Mouse (Mus musculus): ENCODE results near the gene Jam3. TPM values are rescaled to one million over a fixed set of nuclear protein-coding genes. Genes with fewer than 3 reads are reported as not detected.

The Jam3 gene
- polyA plus RNA-seq, 1 experiment from 2014 or later = 100 TPM

GRCm38 (mm10) chr9:27126543-27126942 lies 28.7 kb downstream of the Jam3 start:
- 89% methylated on average over 6 of the region's 6 CpGs for WGBS
- H3K9me3 ChIP-seq = peaks cover 5% of the 10 kb centered on the region; the same call in 1 of the 2 replicates
- peaks cover 33% of the 10 kb centered on the region for H3K36me3 ChIP-seq (replicated peaks)
- DNase-seq (ENCODE audit: low spot score) = no peak
- H3K4me3 ChIP-seq = no peak overlapping the region
- no peak overlapping the region for H3K27ac ChIP-seq (replicated peaks)
- no peaks in the 10 kb centered on the region for H3K27me3 ChIP-seq (replicated peaks; ENCODE audit: low read depth, poor library complexity, severe bottlenecking)
- peaks cover 7% of the 10 kb centered on the region; the same call in 1 of the 2 replicates for H3K4me1 ChIP-seq

GRCm38 (mm10) chr9:27125450-27125849 lies 29.8 kb downstream of the Jam3 start:
- no peak overlapping the region for H3K27ac ChIP-seq (replicated peaks)
- 70% methylated on average over 6 of the region's 6 CpGs for WGBS
- peaks cover 7% of the 10 kb centered on the region; the same call in 1 of the 2 replicates for H3K4me1 ChIP-seq
- no peaks in the 10 kb centered on the region for H3K27me3 ChIP-seq (replicated peaks; ENCODE audit: low read depth, poor library complexity, severe bottlenecking)
- H3K4me3 ChIP-seq = no peak overlapping the region
- H3K9me3 ChIP-seq = peaks cover 5% of the 10 kb centered on the region; the same call in 1 of the 2 replicates
- DNase-seq (ENCODE audit: low spot score) = no peak
- peaks cover 28% of the 10 kb centered on the region for H3K36me3 ChIP-seq (replicated peaks)

GRCm38 (mm10) chr9:27123947-27124346 lies 31.3 kb downstream of the Jam3 start:
- peaks cover 28% of the 10 kb centered on the region for H3K36me3 ChIP-seq (replicated peaks)
- no peaks in the 10 kb centered on the region for H3K27me3 ChIP-seq (replicated peaks; ENCODE audit: low read depth, poor library complexity, severe bottlenecking)
- H3K27ac ChIP-seq (replicated peaks) = no peak overlapping the region
- peaks cover 7% of the 10 kb centered on the region; the same call in 1 of the 2 replicates for H3K4me1 ChIP-seq
- peaks cover 5% of the 10 kb centered on the region; the same call in 1 of the 2 replicates for H3K9me3 ChIP-seq
- WGBS = 97% methylated on average over 2 of the region's 2 CpGs
- no peak for DNase-seq (ENCODE audit: low spot score)
- H3K4me3 ChIP-seq = no peak overlapping the region

- no peak overlapping the region for H3K4me3 ChIP-seq
- H3K9me3 ChIP-seq = peaks cover 5% of the 10 kb centered on the region; the same call in 1 of the 2 replicates
- WGBS = 87% methylated on average over 4 of the region's 4 CpGs
- no peak overlapping the region for H3K27ac ChIP-seq (replicated peaks)
- no peaks in the 10 kb centered on the region for H3K27me3 ChIP-seq (replicated peaks; ENCODE audit: low read depth, poor library complexity, severe bottlenecking)
- H3K36me3 ChIP-seq (replicated peaks) = peaks cover 20% of the 10 kb centered on the region
- no peak for DNase-seq (ENCODE audit: low spot score)
- H3K4me1 ChIP-seq = peaks cover 7% of the 10 kb centered on the region; the same call in 1 of the 2 replicates
Measured at GRCm38 (mm10) chr9:27122963-27123362, 32.3 kb downstream of the Jam3 start.

GRCm38 (mm10) chr9:27122076-27122475 lies 33.1 kb downstream of the Jam3 start:
- peaks cover 7% of the 10 kb centered on the region; the same call in 1 of the 2 replicates for H3K4me1 ChIP-seq
- peaks cover 5% of the 10 kb centered on the region; the same call in 1 of the 2 replicates for H3K9me3 ChIP-seq
- peaks cover 11% of the 10 kb centered on the region for H3K36me3 ChIP-seq (replicated peaks)
- H3K27ac ChIP-seq (replicated peaks) = no peak overlapping the region
- no peak overlapping the region for H3K4me3 ChIP-seq
- DNase-seq (ENCODE audit: low spot score) = no peak
- 92% methylated on average over 4 of the region's 4 CpGs for WGBS
- H3K27me3 ChIP-seq (replicated peaks; ENCODE audit: low read depth, poor library complexity, severe bottlenecking) = no peaks in the 10 kb centered on the region

- no peak for DNase-seq (ENCODE audit: low spot score)
- Histone ChIP-seq H3K27ac (replicated peaks) (no peak overlapping the region), H3K9me3 (no peaks in the 10 kb centered on the region), H3K36me3 (replicated peaks) (peaks cover 4% of the 10 kb centered on the region; the same call in 1 of the 2 replicates), H3K4me1 (peaks cover 7% of the 10 kb centered on the region; the same call in 1 of the 2 replicates), H3K4me3 (no peak overlapping the region), H3K27me3 (replicated peaks; ENCODE audit: low read depth, poor library complexity, severe bottlenecking) (no peaks in the 10 kb centered on the region)
- 89% methylated on average over 9 of the region's 9 CpGs for WGBS
Measured at GRCm38 (mm10) chr9:27121254-27121653, 34.0 kb downstream of the Jam3 start.

- WGBS = 93% methylated on average over 3 of the region's 3 CpGs
- no peak for DNase-seq (ENCODE audit: low spot score)
- H3K36me3 ChIP-seq (replicated peaks) = no peaks in the 10 kb centered on the region
- H3K9me3 ChIP-seq = no peaks in the 10 kb centered on the region
- no peak overlapping the region for H3K4me3 ChIP-seq
- H3K27ac ChIP-seq (replicated peaks) = no peak overlapping the region
- H3K27me3 ChIP-seq (replicated peaks; ENCODE audit: low read depth, poor library complexity, severe bottlenecking) = no peaks in the 10 kb centered on the region
- peaks cover 5% of the 10 kb centered on the region; the same call in 1 of the 2 replicates for H3K4me1 ChIP-seq
Measured at GRCm38 (mm10) chr9:27111756-27112155, 43.5 kb downstream of the Jam3 start.

GRCm38 (mm10) chr9:27110681-27111080 lies 44.5 kb downstream of the Jam3 start:
- peaks cover 5% of the 10 kb centered on the region; the same call in 1 of the 2 replicates for H3K4me1 ChIP-seq
- no peak for DNase-seq (ENCODE audit: low spot score)
- H3K4me3 ChIP-seq = no peak overlapping the region
- H3K27ac ChIP-seq (replicated peaks) = no peak overlapping the region
- 87% methylated on average over 5 of the region's 5 CpGs for WGBS
- no peaks in the 10 kb centered on the region for H3K9me3 ChIP-seq
- H3K27me3 ChIP-seq (replicated peaks; ENCODE audit: low read depth, poor library complexity, severe bottlenecking) = no peaks in the 10 kb centered on the region
- peaks cover 3% of the 10 kb centered on the region; the same call in 1 of the 2 replicates for H3K36me3 ChIP-seq (replicated peaks)

GRCm38 (mm10) chr9:27109533-27110514 lies 45.4 kb downstream of the Jam3 start:
- no peak for DNase-seq (ENCODE audit: low spot score)
- Histone ChIP-seq H3K27ac (replicated peaks) (0 out of 2 replicates have a peak overlapping the region, but pooled peaks have one; percentile 14), H3K27me3 (replicated peaks; ENCODE audit: low read depth, poor library complexity, severe bottlenecking) (no peaks in the 10 kb centered on the region), H3K4me3 (no peak overlapping the region), H3K36me3 (replicated peaks) (peaks cover 11% of the 10 kb centered on the region), H3K9me3 (no peaks in the 10 kb centered on the region), H3K4me1 (peaks cover 5% of the 10 kb centered on the region; the same call in 1 of the 2 replicates)
- 85% methylated on average over 22 of the region's 22 CpGs for WGBS

GRCm38 (mm10) chr9:27108451-27108850 lies 46.8 kb downstream of the Jam3 start:
- peaks cover 25% of the 10 kb centered on the region for H3K36me3 ChIP-seq (replicated peaks)
- H3K9me3 ChIP-seq = no peaks in the 10 kb centered on the region
- no peak overlapping the region for H3K27ac ChIP-seq (replicated peaks)
- WGBS = 90% methylated on average over 4 of the region's 4 CpGs
- H3K4me1 ChIP-seq = peaks cover 5% of the 10 kb centered on the region; the same call in 1 of the 2 replicates
- H3K27me3 ChIP-seq (replicated peaks; ENCODE audit: low read depth, poor library complexity, severe bottlenecking) = no peaks in the 10 kb centered on the region
- no peak for DNase-seq (ENCODE audit: low spot score)
- no peak overlapping the region for H3K4me3 ChIP-seq

GRCm38 (mm10) chr9:27106081-27106480 lies 49.1 kb downstream of the Jam3 start:
- Histone ChIP-seq H3K27ac (replicated peaks) (no peak overlapping the region), H3K27me3 (replicated peaks; ENCODE audit: low read depth, poor library complexity, severe bottlenecking) (no peaks in the 10 kb centered on the region), H3K36me3 (replicated peaks) (peaks cover 48% of the 10 kb centered on the region), H3K9me3 (no peaks in the 10 kb centered on the region), H3K4me3 (no peak overlapping the region), H3K4me1 (peaks cover 5% of the 10 kb centered on the region; the same call in 1 of the 2 replicates)
- DNase-seq (ENCODE audit: low spot score) = peak; percentile 46
- WGBS = 83% methylated on average over 1 of the region's 1 CpGs

- Histone ChIP-seq H3K36me3 (replicated peaks) (peaks cover 94% of the 10 kb centered on the region), H3K9me3 (no peaks in the 10 kb centered on the region), H3K27me3 (replicated peaks; ENCODE audit: low read depth, poor library complexity, severe bottlenecking) (no peaks in the 10 kb centered on the region), H3K4me3 (no peak overlapping the region), H3K27ac (replicated peaks) (no peak overlapping the region), H3K4me1 (peaks cover 5% of the 10 kb centered on the region; the same call in 1 of the 2 replicates)
- no peak for DNase-seq (ENCODE audit: low spot score)
- WGBS = 92% methylated on average over 6 of the region's 6 CpGs
Measured at GRCm38 (mm10) chr9:27101466-27101865, 53.8 kb downstream of the Jam3 start.
